Mouse (Mus musculus): ENCODE data around the gene Rnf10. TPM values are rescaled to one million over a fixed set of nuclear protein-coding genes. Genes with fewer than 3 reads are reported as not detected.

Rnf10 gene
- total RNA-seq, 2 experiments from 2014 or later, result 259 to 316 TPM

DNA sequence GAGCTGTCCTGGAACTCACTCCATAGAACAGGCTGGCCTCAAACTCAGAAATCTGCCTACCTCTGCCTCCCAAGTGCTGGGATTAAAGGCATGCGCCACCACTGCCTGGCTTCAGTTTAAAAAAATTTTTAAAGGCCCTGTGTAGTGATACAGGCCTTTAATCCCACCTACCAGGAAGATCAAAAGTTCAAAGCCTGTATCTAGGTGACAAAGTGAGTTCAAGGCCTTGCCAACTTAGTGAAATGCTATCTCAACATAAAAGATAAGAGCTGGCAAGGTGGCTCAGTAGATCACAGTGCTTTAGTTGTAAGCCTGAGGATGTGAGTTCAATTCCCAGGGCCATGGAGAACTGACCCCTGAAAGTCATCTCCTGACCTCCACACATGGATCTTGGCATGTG, 5.4 kb upstream of the Rnf10 start:
- no peak for DNase-seq (ENCODE audit: low spot score in 2 of 2)

DNA sequence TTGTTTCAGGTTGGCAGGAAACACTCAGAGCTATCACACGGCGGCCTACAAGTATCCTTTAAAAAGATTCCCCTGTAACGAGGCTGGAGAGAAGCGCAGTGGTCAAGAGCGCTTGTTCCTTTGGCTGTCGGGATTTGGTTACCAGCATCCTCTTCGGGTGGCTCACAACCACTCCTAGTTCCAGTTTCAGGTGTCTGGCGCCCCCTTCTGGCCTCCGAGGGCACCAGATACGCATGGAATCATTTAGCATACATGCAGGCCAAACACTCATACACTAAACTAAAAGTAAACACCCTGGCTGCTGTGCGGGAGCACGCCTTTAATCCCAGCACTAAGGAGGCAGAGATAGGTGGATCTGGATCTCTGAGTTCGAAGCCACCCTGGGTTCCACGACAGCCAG, 3.3 kb upstream of the Rnf10 start:
- peak in 1 of 2 experiments; percentile 22 for DNase-seq (ENCODE audit: low spot score in 2 of 2)

DNA sequence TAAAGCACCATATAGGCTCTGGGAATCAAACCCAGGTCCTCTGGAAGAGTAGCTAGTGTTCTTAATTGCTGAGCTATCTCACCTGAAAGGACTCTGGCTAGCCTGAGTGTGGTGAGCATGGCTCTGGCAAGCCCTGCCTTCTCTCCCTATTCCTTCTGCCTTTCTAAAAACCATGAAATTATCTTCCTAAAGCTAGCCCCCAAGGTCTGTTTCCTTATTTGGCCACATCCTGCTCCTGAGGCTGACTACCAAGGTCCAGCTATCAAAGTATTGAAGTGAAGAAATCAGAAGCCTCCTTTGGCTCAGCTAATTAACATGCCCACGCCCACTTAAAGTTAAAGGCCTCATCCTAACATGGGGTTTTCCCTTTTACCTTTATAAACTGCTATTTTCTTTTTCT, 2.1 kb upstream of the Rnf10 start:
- DNase-seq (ENCODE audit: low spot score in 2 of 2), result no peak

DNA sequence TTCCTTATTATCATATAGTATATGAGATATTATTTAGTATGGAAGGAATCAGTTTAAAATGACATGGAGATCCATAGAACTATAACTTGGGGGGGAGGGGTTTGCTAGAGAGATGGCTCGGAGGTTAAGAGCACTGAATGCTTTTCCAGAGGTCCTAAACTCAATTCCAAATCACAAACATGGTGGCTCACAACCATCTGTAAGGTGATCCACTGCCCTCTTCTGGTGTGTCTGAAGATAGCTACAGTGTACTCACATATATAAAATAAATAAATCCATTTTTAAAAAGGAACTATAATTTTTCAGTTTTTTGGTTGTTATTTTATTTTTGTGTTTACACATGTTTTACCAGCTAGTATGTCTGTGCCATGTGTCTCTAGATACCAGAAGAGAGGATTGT, 1.7 kb upstream of the Rnf10 start:
- DNase-seq (ENCODE audit: low spot score in 2 of 2), result no peak

DNA sequence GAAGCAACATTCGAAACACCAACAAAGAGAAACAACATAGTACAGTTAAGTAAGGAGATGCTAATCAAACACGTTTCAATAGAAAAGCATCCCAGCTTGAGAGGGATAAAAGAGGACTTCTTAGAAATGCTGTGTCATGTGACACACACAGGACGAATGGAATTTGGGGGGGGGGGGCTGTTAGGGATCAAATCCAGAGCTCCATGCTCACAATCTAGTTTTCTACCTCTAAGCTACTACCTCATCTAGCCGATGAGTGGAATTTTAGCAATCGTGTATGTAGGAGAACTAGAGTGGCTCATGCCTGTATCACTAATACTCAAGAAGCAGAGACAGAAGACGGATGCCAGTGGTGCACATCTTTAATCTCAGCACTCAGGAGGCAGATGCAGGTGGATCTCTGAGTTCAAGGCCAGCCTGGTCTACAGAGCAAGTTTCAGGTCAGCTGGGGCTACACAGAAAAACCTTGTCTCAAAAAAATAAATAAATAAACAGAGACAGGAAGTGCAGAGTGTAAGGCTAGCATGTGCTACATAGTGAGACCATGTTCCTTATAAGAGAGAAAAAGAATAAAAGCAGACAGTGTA, 944 bp upstream of the Rnf10 start:
- DNase-seq (ENCODE audit: low spot score in 2 of 2), result no peak

DNA sequence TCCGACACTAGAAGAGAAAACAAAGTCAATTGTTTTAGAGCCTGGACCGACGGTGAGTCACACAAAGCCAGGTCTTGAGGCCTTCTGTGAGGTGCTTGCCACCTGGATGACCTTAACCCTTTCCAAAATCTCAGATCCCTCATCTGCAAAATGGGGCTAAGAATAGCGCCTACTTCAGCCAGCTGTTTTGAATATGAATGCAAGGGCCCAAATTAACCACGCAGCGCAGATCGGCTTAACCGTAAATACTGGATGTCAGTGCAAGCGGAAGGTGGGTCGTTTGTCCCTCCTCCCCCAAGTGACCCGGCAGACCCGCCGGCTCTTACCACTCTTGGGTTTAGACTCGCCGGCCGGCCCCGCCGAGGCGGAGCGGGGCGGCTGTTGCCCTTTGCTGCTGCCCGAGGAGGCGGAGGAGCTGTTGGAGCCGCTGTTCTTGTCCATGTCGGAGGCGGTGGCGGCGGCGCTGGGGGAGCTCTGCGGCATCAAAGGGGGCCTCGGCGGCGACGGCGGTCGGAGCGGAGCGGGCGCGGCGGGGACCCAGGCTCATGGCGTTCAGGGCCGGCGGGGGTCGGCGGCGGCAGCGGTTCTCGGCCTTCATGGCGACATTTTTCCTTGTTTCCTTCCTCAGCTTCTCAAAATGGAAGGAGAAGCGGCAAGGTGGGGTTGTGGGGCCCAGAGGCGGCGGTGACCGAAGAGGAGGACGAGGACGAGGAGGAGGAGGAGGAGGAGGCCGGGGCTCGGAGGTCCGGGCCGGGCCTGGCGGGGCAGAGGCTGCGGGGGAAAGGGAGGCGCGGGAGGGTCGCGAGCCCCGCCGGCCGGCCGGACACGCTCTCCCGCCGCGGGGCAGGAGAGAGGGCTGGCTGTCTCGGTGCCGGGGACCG, 527 bp downstream of the Rnf10 start:
- peak; percentile 52 to 59 for DNase-seq (ENCODE audit: low spot score in 2 of 2)

DNA sequence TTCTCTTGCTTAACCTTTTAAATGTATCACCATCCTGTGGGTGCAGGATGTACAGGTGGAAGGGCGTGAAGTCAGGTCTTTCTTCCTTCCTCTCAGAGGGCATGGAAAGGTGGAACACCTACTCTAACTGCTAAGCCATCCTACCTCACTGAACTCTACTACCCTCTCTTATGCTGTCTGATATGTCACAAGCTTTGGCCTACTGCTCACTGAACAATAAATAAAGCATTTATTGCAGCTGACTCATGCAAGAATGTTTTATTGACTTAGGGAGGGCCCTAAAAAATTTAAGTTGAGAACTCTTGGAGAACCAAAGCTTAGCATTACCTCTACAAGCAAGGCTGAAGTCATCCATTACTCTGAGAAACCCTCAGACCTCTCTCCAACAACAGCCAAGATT, 2.7 kb downstream of the Rnf10 start:
- DNase-seq (ENCODE audit: low spot score in 2 of 2), result no peak

DNA sequence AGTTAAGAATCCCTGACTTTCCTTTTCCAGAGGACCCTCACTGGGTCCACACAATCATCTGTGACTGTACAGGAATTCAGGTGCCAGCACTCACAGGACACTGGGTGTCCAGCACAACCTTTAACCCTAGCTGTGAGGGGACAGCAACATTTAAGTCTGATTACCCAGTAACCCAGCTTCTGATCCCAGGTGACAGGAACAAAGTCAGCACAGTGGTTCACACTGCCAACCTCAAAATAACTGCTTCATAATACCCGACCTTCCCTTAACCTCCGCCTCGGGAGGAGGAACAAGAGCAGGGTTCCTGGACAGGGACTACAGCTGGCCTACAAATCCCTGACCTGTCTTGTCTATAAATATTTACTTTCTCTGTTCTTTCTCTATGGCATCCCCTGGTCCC, 4.4 kb downstream of the Rnf10 start:
- no peak for DNase-seq (ENCODE audit: low spot score in 2 of 2)

DNA sequence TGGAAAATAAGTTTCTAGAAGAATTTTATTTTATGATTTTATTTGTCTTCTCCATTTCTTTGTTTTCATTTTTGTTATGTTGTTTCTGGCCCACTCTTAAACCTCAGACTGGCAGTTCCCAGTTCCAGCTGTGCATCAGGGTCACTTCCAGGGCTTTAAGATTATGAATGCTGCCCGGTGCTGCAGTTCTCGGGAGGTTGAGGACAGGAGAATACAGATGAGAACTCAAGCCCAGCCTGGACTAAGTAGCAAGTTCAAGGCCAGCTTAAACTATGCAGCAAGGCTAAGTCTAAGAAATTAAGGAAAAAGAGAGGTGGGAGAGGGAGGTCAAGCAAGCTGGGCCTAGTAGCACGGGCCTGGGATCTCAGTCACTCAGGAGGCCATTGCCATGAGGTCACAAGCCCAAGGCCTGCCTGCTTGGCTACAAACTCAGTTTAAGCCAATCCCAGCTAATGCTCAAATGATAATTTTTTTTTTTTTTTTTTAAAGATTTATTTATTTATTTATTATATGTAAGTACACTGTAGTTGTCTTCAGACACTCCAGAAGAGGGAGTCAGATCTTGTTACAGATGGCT, 5.1 kb downstream of the Rnf10 start:
- no peak for DNase-seq (ENCODE audit: low spot score in 2 of 2)

DNA sequence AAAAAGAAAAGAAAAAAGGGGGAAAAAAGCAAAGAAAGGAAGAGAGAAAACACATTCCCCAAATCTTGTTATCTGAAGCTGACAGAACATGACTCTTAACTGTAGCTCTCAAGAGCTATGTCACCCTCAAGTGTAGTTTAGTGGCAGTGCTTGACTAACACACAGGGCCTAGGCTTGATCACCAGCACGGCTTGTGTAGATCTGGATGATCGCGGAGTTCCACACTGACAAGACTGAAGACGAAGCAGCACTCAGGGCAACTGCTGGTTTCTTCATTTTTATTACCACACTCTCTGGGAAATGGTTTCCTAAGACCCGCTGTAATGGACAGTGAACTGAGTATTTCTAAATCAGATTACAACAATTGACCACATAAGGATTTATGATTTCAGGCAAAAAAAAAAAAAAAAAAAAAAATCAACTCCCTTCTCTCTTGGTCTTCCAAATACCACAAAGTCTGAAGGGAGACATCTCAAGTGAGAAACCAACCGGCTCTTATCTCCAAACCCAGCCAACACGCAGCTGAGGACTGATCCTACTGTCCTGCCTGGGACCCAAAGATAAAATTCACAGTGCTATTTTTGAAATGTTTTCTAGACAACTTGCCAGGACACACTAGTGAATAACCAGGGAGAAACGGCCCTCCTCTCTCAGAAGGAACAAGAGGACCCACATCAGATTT, 5.8 kb downstream of the Rnf10 start:
- no peak for DNase-seq (ENCODE audit: low spot score in 2 of 2)

DNA sequence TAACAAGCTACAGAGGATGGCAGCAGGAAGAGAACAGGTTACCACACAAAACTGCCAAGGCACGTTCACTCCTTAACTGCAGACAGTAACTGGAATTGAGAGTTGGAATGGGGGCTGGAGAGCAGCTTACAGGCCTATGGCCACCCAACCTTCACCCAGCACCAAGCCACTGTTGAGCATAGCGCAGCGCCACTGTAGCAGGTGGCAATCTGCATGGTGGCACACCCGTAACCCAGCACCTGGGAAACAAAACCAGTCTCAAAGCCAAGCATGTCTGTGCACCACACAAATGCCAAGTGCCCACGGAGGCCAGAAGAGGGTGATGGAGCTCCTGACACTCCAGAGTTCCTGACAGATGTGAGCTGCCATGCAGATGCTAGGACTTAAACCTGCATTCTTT, 6.4 kb downstream of the Rnf10 start:
- no peak for DNase-seq (ENCODE audit: low spot score in 2 of 2)

DNA sequence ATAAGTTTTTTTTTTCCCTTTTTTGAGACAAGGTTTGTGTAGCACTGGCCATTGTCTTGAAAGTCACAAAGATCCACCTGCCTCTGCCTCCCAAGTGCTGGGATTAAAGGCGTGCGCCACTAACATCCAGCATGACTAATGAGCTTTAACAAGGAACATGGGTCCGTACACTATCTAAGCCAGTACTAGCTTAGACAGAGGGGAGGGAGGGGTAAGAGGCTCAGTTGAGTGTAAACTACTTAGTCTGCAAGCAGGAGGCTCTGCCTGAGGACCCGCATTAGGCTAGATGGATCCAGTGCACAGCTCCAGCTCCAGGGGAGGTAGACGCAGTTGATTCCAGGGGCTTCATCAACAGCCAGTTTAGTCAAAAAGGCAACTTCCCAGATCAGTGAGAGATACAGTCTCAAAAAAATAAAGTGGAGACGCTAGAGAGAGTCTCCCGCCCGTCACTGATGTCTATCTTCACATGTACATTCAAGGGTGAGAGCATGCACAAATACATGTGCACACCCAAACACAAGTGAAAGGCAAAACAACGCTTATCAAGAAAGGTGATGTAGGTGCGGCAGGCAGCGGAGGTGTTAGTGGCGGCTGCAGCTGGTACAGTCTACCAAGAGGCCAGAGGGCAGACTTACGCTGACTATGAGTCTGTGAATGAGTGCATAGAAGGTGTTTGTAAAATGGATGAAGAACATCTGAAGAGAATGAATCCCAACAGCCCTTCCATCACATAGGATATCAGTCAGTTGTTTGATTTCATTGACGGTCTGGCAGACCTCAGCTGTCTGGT, 10.0 kb downstream of the Rnf10 start:
- no peak for DNase-seq (ENCODE audit: low spot score in 2 of 2)

DNA sequence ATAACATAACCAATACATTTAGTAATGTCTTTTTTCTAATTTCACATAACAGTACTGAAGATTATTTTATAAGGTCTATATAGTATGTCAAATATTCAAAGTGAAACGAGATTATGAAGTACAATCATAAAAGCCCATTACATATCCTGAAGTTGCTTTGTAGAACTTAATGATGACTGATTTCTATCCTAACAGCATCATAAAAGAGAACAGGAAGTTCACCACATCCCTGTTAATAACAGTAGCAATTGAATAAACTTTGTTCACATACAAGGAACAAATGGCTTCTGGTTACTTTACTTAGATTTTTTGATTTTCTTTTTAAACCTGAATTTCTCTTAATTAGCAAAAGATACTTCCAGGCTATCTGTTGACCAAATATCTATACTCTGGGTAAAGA, 10.8 kb downstream of the Rnf10 start:
- no peak for DNase-seq (ENCODE audit: low spot score in 2 of 2)

DNA sequence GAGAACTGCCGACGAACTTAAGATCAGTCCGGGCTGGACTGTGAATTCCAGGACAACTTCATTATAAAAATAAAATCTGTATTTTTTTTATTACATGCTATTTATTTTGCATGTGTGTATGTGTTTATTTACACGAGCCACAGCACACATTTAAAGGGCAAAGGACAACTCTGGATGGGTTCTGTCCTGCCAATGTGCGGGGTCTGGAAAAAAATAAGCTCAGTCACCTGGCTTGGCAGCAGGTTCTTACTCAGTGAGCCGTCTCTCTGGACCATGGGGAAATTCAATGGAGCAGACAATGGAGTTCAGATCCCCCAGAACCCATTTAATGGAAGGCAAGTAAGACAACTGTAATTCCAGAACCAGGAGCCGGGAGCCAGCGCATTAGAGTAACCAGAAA, 11.6 kb downstream of the Rnf10 start:
- DNase-seq (ENCODE audit: low spot score in 2 of 2), result no peak

DNA sequence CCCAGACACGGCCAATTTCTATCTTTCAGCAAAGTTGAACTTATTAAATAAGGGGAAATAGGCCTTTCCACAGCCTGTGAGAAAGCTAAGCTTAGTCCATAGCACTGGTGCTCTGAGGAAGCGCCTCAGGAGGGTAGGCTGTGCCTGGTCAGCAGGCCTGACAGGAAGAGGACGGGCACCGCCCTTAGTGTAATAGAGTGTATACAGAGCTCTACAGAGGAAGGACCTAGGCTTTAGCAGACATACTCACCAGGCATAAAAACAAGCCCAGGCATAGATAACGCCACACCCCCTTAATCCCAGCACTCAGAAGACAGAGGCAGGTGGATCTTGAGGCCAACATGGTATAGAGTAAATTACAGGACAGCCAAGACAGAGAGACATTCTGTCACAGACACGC, 12.3 kb downstream of the Rnf10 start:
- no peak for DNase-seq (ENCODE audit: low spot score in 2 of 2)

DNA sequence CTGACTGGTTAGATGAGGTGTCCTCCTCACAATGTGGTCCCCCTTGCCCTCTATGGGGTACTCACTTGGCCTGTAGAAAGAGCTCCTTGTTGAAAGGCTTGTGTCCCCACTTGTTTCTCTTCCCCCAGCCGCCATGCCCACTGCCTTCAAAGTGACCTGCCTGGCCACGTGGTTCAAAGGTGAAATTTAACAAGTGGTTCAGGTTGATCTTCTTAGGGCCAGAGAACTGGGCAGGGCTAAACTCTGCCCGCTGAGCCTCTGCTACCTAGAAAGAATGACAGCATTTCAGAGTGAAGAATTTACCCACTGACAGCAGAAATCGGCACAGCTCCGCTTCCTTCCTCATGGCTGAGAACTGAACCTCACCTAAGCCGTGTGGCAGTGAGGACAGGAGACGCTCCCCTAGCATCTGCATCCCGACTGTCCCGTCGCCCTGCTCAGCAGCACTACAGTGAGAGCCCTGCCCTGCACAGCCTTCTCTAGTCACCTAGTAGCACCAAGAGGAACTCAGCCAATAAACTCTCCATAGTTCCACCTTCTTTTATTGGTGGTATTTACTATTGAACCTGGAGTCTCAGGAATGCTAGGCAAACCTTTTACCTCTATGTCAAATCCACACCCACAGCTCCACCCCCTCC, 15.7 kb downstream of the Rnf10 start:
- no peak for DNase-seq (ENCODE audit: low spot score in 2 of 2)

DNA sequence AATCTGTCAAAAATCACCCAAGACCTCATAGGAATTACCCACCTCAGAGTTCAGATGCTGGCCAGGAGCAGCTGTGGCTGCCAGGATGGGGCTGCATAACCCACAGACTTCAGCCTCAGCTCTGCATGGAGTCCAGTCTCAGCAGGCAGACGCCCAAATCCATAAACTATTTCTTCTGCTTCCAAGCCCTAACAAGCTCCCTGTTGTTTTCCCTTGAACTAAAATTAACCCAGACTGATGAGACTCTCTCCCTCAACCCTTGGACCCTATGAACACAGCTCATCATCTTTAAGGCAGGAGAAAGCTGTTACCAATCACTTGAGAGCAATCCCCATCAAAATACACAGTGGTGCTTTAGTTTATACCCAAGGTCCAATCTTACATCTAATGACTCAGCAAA, 17.2 kb downstream of the Rnf10 start:
- DNase-seq (ENCODE audit: low spot score in 2 of 2), result no peak

DNA sequence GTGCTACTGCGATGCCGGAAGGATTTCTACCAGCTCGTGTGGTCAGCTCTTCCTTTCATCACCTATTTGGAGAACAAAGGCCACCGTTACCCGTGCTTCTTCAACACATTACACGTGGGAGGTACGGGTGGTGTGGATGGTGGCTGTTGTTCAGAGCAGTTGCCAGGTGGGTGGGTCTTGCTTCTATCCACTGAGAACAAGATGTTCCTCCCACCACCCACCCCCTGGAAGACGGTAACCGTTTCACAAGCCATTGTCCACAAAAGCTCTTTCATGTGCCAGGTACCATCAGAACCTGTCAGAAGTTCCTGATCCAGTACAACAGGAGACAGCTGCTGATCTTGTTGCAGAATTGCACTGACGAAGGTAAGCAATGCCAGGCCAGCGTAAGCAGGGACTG, 32.5 kb downstream of the Rnf10 start:
- peak; percentile 18 to 28 for DNase-seq (ENCODE audit: low spot score in 2 of 2)

DNA sequence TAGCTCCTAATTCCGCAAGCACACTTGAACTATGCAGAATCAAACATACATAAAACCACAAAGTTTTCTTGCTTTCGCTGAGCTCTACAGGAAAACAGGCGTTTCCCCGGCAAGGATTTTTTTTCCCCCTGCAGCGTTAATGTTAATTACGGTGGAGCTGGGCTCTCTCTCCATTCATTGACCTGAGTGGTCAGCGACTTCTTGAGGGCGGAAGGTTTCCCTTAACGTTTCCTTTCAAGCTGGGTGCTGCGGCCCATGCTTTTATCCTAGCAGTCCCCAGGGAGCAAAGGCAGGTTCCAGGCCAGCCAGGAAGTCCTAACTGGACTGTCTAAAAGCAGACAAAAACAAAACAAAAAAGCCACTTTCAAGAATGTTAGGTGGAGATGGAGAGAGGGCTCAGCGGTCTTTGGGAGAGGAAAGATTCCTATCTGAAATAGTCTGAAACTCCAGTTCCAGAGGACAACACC, 33.9 kb downstream of the Rnf10 start:
- peak in 1 of 2 experiments; percentile 12 for DNase-seq (ENCODE audit: low spot score in 2 of 2)

All from layer of hippocampus, postnatal 10 days (tissue).